Mouse (Mus musculus) thymus, postnatal 25 days (tissue): Measurements from ENCODE around the gene Grk6.

Source experiments
- DNase-seq: peaks from one replicate; pipeline ENCODE4 v3.0.0; 2022

Gene Grk6

DNA sequence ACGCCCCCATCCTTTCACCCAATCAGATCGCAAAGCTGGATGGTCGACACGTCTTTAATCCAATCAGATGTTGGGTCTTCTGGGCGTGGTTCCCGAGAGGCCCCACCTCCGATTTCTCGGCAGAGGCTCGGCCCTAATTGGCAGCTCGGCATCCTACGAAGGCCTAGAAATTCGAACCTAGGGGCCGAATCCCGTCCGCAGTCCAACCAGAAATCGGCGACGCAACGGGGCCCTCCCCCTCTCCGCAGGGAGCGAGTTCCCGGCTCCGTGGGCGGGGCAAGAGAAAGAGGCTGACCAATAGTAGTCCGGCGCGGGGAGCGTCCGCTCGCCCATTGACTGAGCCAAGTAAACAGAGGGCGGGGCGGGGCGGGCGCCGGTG, at the start of gene Grk6:
TSS of gene Grk6 (plus strand) at position 136 of the 379 bp plus-strand sequence.
- DNase-seq, result peak; percentile 99

DNA sequence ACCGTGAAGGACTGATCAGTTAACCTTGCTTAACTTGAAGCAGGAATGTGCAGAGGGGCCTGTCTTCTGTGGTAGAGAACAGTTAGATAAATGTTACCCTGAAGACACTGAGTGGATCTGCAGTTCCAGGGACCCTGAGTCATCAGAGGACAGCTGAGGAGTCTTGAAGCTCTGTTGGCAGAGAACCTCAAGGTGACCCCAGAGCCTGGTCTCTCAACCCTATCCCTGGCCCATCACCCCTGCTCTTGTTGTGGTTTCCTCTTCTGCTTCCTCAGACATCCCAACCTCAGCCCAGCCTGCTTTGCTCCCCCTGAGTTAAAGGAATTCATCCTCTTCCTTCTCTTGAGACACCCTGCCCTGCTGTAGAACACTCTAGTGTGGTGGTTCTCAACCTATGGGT, 46.8 kb upstream of the Grk6 start, which contains the start of gene Slc34a1:
TSS of gene Slc34a1 (plus strand) at position 100 of the 400 bp plus-strand sequence.
- no peak for DNase-seq

DNA sequence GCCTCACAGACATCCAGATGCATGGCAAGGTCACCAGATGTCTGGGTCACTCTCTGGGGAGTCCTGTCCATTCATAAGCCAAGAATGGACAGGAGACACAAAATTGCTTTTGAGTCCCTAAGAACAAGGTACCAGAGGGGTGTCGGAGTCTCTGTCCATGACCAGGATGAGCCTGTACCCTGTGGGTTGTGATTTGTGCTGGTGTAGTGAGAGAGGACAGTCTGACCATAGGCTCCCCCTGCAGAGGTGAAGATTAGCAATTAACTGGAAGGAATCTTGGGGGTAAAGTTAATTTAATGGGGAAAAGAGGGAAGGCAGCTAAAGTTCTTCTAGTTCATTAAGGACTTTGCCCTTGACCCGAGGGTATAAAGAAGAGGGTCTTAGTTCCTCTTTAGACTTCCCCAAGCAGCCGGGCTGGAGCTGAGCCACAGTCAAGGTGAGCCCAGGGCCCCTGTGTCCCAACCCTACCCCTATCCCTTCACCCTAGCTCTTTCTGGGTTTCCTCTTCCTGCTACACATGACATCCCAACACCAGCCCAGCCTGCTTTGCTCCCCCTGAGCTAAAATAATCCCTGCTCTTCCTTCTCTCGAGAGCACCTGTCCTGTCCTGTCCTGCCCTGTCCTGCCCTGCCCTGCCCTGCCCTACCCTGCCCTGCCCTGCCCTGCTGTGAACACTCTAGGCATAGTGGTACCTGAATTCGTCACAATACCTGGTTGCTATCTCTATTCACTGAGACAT, 45.4 kb upstream of the Grk6 start:
- no peak for DNase-seq

GRCm38 (mm10) chr13:55400039-55400346, 44.9 kb upstream of the Grk6 start:
- no peak for DNase-seq

DNA sequence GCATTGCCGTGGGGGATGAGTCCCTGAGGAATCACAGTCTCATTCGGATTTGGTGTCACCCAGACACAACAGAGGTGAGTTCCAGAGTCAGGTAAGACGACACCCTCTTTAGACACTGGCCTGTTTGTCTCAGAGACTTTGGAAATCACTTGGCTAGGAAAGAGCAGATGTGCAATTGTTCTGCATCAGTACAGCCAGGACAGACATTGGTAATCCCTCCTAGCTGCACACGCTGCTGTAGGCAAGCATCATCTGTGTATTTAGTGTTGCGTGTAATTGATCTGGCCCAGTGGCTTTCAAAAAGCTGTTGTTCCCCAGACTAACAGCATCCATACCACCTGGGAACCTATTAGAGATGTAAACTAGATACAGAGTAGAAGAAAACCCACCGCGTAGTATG, 41.6 kb upstream of the Grk6 start:
- DNase-seq, result no peak

GRCm38 (mm10) chr13:55403935-55404852, 40.7 kb upstream of the Grk6 start:
- DNase-seq, result no peak

GRCm38 (mm10) chr13:55404853-55405782, 39.8 kb upstream of the Grk6 start:
- peak; percentile 89 for DNase-seq

DNA sequence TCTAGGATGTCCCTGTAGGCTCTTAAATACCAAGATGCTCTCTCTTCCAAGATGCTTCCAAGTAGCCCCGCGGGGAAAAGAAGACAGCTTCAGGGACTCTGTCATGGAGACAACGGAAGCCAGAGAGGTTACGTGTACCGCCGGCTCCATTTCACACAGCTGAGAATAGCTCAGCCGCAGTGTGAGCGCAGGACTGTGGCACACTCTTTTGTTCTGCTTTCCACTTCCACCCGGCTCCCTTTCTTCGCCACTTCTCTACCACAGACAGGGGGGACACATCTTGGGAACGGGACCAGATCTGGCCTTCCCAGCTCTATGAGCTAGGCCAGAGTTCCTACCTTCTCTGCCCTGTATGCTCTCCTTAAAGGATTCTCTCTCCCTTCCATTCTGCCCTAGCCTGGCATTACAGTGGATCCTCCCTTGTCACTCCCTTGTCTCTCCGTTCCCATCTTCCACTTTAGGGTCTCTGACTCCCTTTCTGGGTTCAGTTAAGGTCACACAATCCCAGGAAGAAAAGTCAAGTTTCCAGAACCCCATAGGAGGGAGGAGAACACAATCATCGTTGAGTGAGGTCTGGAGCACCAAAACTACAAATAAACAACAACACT, 39.0 kb upstream of the Grk6 start:
- no peak for DNase-seq

- DNase-seq, result no peak
These were observed 37.5 kb upstream of the Grk6 start for GRCm38 (mm10) chr13:55407341-55407740.

GRCm38 (mm10) chr13:55408546-55409120, 36.2 kb upstream of the Grk6 start:
- DNase-seq, result no peak

DNA sequence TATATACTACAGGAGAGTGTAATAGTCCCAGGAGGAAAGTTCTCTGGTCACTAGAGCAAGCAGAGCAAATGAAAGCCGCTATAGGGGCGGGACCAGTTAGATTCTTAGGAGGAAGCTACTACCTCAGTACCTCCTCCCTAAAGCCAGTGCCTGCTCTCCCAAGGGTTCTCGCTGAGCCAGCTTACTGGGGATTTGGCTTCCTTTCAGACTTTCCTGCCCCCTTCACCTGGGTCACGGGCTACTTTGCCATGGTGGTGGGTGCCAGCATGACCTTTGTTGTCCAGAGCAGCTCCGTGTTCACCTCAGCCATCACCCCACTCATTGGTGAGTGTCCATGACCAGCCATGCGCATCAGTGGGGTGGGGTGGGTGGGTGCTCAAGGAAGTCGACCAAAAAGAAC, 33.0 kb upstream of the Grk6 start:
- DNase-seq, result no peak

- DNase-seq, result no peak
These were observed 32.1 kb upstream of the Grk6 start for GRCm38 (mm10) chr13:55412643-55413307.

DNA sequence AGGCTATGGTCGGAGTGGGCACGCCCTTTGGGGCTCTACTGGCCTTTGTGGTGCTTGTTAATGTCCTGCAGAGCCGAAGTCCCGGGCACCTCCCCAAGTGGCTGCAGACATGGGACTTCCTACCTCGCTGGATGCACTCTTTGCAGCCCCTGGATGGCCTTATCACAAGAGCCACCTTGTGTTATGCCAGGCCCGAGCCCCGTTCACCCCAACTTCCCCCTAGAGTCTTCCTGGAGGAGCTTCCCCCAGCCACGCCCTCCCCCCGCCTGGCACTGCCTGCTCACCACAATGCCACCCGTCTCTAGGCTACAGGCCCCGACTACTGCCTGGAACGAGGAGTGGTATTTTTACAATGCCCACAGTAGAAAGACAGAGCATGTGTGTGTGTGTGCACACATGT, 31.5 kb upstream of the Grk6 start:
- no peak for DNase-seq

DNA sequence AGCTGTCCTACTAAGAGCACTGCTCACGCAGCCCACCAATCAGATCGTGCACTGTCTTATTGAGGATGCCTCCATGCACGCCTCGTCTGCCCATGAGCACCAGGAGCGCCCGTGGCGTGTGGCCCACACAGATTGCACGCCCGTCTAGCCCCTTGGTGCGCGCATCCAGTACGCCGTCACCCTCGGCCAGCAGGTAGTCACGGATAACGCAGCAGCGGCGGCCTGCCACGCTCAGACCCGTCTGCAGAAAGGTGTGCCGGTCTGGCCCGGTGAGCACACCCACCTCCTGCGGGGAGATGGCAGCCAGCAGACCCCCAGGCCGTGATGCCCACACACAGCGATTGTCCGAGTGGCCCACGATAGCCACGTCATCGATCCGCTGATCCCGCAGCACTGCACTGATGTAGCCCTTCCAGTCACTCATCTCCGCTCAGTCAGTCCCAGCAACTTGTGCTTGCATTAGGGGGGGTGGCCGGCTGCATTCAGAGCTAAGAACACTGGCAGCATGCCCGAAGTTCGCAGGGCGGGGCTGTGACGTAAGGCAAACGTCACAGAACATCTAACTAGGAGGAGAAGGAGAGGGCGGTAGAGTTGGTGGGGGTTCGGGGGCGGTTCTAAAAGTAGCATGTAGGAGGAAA, 30.0 kb upstream of the Grk6 start, which contains the start of gene Pfn3:
TSS of gene Pfn3 (minus strand) at position 490 of the 638 bp plus-strand sequence.
- no peak for DNase-seq

GRCm38 (mm10) chr13:55418004-55418403, 26.9 kb upstream of the Grk6 start:
- DNase-seq, result peak; percentile 93

DNA sequence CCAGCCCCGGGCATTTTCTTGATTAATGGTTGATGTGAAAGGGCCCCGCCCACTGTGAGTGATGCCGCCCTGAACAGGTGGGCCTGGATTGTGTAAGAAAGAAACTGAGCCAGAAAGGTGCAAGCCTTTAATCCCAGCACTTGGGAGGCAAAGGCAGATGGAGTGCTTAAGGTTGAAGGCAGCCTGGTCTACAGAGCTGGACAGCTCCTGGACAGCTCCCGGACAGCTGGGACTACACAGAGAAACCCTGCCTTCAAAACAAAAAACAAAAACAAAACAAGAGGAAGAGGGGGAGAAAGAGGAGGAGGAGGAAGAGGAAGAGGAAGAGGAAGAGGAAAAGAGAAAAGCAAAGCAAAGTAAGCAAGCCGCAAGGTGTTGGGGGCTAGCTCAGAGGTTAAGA, 25.7 kb upstream of the Grk6 start:
- DNase-seq, result no peak

- DNase-seq, result no peak
These were observed 24.6 kb upstream of the Grk6 start for GRCm38 (mm10) chr13:55420018-55420932.

DNA sequence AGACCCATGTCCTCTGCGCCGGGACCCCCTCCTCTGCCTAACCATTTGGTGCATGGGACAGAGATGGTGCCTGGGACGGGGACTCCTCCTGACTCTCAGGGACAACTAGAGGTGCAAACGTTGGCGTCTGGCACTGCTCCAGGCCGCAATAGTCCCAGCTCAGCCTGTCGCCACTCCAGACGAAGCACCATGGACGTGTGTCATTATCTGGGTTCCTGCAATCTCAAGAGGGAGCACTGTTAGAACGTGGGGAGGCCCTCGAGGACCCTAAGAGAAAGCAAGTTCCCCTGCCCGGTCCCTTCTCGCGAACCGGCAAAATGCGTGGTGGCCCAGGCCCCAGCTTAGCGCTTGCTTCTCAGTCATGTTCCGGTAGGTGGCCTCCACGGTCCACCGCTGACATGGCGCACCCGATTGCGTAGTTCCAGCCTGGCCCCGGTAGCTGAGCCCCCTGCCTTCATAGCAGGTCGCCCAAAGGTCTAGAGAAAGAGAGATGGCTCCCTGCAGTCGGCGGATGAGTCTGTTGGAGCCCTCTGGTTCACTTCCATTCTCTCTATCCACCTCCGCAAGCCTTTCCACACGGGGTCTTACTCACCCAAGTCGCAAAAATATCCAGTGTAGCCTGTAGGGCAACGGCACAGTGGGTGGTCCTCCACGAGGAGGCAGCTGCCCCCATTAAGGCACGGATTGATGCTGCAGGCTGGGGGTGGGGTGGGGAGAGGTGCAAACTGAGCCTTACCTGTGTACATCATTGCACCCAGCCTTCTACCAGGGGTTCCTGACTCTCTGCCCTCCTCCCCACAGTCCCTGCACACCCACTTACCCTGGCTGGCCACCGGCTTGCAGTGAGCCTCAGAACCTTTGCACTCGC, 23.7 kb upstream of the Grk6 start:
- DNase-seq, result peak; percentile 89

DNA sequence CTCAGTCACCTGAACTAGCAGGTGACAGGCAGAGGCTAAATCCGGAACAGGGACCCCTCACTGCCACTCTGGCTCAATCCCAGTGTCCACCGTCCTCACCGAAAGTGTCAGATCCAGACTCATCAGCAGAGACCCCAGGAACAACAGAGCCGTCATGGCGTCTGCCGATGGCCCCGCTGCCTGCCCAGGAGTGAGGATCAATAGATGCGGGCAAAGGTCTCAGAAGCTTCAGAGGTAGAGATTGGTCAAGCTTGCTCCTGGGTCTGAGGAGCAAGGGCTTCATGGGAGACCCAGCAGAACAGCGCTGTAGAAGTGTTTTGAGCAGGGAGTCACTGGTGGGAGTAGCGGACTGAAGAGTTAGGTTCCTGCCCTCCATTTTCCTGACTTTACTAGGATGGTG, 18.3 kb upstream of the Grk6 start, which contains the start of gene F12:
TSS of gene F12 (minus strand) at position 181 of the 400 bp plus-strand sequence.
- DNase-seq, result no peak
